Mouse (Mus musculus) kidney, adult 11 months (tissue): Measurements from ENCODE around the gene Pmis2.

Experiments used
- DNase-seq: peaks from one replicate; pipeline ENCODE4 v3.0.0; 2022

The Pmis2 gene

GRCm38 (mm10) chr7:30671480-30671879 lies at the start of gene Pmis2:
Gene Pmis2 (minus strand): TSS chr7:30671605.
- DNase-seq = no peak

- DNase-seq = no peak
These were observed 48.3 kb upstream of the Pmis2 start for GRCm38 (mm10) chr7:30719669-30720068.

DNA sequence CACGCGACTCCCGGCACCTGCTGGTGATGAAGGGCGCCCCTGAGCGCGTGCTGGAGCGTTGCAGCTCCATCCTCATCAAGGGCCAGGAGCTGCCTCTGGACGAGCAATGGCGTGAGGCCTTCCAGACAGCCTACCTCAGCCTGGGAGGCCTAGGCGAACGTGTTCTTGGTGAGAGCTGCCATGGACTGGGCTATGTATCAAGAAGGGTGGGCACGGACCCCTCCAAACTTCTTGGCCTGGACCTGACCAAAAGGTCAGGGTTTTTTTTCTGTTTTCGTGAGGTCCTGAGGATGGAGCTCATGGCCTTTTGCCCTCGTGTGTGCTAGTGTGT lies 46.3 kb upstream of the Pmis2 start:
- no peak for DNase-seq

GRCm38 (mm10) chr7:30717006-30717715 lies 45.8 kb upstream of the Pmis2 start:
- DNase-seq = peak; percentile 46

GRCm38 (mm10) chr7:30711942-30712341 lies 40.5 kb upstream of the Pmis2 start, which contains the start of gene Atp4a:
Gene Atp4a (plus strand): TSS chr7:30712209.
- peak; percentile 45 for DNase-seq

DNA sequence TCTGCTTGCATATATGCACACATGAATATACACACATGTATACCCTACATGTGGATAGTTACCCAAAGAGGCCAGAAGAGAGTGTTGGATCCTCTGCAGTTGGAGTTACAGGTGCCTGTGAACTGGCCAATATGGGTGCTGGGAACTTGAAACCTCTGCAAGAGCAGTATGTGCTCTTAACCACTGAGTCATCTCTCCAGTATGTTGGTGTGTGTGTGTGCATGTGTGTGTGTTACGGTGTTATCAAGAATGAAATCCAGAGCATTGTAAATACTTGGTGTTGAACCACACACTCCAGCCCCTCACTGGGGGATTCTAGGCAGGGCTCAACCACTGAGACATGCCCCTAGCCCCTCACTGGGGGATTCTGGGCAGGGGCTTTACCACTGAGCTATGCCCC lies 36.0 kb upstream of the Pmis2 start:
- DNase-seq = no peak

DNA sequence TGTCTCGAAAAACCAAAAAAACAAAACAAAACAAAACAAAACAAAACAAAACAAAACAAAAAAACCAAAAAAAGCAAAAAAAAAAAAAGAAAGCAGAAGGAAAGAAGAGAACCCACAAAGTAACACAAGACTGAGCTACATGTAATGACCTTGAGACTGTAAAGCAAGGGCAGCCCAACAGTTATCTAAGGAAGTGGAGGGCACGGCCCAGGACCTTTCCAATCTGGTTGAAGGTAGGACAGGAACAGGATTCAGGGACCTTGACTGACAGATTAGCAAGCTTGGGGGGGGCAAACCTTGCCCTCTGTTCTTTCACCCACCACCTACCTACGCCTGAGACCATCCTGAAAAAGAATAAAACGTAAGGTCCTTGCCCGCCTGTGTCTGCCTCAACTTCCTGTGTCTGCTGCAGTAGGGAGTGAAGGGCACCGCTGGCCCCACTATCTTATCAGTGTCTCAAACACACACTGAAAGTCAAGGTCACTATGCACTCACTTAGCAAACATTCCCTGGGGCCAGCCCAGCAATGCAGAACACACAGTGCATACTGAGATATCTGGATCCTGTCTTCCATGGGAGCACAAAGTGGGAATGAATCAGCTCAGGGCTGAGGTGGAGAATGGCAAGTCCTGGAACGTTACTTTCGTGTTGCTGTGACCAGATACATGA lies 34.9 kb upstream of the Pmis2 start:
- no peak for DNase-seq

- DNase-seq = peak; percentile 22
These were observed 27.2 kb upstream of the Pmis2 start, which contains the start of gene 2200002J24Rik for GRCm38 (mm10) chr7:30698589-30698988. Gene 2200002J24Rik (plus strand): TSS chr7:30698926.

DNA sequence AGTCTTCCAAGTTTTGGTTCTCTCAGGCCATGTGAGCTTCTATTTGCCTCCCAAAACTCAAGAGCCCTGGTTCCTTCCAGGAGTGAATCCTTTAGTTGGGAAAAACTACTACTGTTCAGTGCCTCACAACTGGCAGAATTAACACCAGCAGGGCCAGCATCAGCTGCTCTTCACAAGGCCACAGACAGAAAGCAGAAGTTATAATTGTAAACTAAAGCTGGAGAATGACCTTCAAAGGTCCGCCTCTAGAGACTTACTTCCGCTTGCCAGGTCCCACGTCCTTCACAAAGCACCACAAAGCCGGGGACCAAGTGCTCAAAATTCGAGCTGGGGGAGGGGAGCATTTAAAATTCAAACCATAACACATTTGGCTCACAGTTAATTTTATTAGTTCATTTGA lies 26.7 kb upstream of the Pmis2 start:
- DNase-seq = no peak

- DNase-seq = no peak
These were observed 16.9 kb upstream of the Pmis2 start for GRCm38 (mm10) chr7:30688325-30688724.

DNA sequence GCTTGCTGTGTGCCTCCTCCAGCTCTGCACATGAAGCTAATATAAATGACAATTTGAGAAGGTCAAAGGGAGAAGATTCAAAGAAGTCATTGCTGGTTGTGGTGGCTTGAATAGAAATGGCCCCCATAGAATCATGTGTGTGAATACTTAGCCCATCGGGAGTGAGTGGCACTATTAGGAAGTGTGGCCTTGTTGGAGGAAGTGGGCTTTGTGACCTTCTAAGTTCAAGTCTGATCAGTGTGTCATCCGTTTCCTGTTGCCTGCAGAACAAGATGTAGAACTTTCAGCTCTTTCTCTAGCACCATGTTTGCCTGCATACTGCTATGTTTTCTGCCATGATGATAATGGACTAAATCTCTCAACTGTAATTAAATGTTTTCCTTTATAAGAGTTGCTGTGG lies 12.0 kb upstream of the Pmis2 start:
- DNase-seq = no peak

- no peak for DNase-seq
These were observed 10.5 kb upstream of the Pmis2 start for GRCm38 (mm10) chr7:30681897-30682296.

GRCm38 (mm10) chr7:30678263-30678975 lies 7.0 kb upstream of the Pmis2 start:
- DNase-seq = no peak

DNA sequence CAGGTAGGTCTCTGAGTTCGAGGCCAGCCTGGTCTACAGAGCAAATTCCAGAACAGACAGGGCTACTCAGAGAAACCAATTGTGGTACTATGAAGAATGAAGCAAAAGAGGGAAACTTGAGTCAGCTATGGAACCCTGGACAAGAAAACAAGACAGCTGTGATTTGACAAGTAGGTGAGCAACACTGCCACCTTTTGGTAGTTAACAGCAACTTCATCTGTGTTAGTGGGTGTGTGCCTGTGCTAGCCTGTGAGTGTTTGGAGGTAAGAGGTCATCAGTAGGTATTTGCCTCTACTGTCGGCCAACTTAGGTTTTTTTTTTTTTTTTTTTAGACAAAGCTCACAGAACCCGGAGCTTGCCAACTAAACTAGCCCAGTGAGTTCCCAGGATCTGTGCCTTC lies 2.2 kb downstream of the Pmis2 start:
- no peak for DNase-seq

GRCm38 (mm10) chr7:30665321-30665720 lies 6.1 kb downstream of the Pmis2 start:
- DNase-seq = no peak

GRCm38 (mm10) chr7:30664529-30665200 lies 6.7 kb downstream of the Pmis2 start, which contains the start of gene Haus5:
Gene Haus5 (minus strand): TSS chr7:30664994.
- DNase-seq = peak; percentile 85

- peak; percentile 99 for DNase-seq
These were observed 21.5 kb downstream of the Pmis2 start, which contains the start of gene Rbm42 for GRCm38 (mm10) chr7:30649591-30650540. Gene Rbm42 (minus strand): TSS chr7:30650317.

DNA sequence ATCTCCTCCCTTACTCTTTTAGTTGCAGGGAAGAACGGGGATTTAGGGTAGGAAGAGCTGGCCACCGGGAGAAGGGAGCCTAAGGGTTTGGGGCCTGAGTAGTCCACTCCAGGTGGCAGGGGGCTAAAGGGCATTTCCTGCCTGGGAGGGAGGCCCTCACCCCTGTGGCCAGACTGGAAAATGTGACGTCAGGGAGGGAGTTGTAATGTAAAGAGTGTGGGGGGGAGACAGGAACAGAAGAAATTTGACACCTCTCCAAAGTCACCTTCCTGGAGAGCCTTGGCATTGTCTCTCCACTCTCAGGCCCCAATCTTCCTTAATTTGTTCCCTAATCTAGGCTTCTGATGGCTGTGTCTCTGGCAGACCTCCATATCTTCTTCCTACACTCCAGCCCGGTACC lies 32.3 kb downstream of the Pmis2 start:
- DNase-seq = no peak

GRCm38 (mm10) chr7:30636395-30636794 lies 35.0 kb downstream of the Pmis2 start:
- no peak for DNase-seq

GRCm38 (mm10) chr7:30635752-30636151 lies 35.7 kb downstream of the Pmis2 start, which contains the start of gene Etv2:
Gene Etv2 (minus strand): TSS chr7:30635852.
- DNase-seq = no peak

DNA sequence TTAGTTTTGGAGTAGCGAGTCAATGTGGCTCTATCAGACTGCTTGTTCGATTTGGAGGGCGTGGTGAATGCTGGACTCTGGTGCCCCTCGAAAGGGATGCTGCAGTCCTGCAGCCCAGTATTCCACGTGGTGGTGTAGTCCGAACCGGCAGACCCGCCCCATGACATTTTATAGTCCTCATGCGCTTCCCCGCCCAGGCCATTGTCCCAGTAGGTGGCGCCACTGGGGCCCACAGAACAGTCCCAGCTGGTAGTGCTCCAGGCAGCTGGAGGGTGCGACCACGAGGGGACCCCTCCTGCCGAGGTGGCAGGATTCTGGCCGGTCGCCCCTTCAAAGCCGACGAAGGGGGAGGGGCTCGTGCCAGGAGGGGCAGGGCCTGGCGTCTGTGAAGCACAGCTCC lies 36.8 kb downstream of the Pmis2 start:
- DNase-seq = peak; percentile 18
